Mouse (Mus musculus): ENCODE measurements around the gene Sp9.

The Sp9 gene

DNA sequence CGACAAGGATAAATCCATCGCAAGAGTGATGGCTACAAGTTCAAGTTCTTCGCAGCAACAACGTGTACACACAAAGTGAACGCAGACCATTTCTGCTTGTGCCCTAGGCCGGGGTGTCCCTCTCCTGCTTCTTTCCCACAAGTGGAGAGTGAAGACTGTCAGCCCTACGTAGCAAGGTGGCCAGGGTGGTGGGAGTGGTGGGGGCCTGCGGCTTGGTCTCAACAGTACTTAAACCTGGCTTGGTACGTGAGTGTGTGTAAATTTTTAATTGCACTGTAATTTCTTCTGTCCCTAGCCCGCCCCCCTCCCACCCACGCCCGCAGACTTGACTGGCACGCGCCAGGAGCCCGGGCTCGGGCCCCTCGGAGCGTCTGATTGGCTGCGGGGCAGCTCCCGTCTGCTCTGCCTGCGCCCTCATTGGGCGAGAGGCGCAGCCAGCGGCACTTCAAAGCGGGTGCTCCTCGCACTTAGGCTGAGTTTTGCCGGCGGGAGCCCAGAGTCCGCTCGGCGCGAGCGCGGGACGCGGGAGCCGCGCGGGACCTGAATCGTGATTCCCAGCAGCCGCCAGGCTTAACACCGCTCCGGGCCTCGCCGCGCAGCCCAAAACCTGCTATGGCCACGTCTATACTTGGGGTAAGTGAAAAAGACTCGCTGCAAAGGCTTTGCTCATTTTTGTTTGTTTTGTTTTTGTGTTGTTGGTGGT is at the start of gene Sp9:
Sp9 (plus strand) TSS at position 467 of the 703 bp plus-strand sequence.
- DNase-seq = peak; percentile 19 to 48

GRCm38 (mm10) chr2:73231081-73231480 is 40.6 kb upstream of the Sp9 start:
- DNase-seq = no peak

- no peak for DNase-seq
Measured at GRCm38 (mm10) chr2:73241299-73241698, 30.4 kb upstream of the Sp9 start.

GRCm38 (mm10) chr2:73248701-73249100 is 23.0 kb upstream of the Sp9 start:
- no peak for DNase-seq

- no peak for DNase-seq
Measured at GRCm38 (mm10) chr2:73263172-73263765, 8.5 kb upstream of the Sp9 start.

GRCm38 (mm10) chr2:73263794-73264610 is 7.7 kb upstream of the Sp9 start:
- DNase-seq = peak in 1 of 2 experiments; percentile 14

GRCm38 (mm10) chr2:73264611-73265195 is 7.0 kb upstream of the Sp9 start:
- DNase-seq = no peak

GRCm38 (mm10) chr2:73266011-73266410 is 5.7 kb upstream of the Sp9 start:
- DNase-seq = peak in 1 of 2 experiments; percentile 23

DNA sequence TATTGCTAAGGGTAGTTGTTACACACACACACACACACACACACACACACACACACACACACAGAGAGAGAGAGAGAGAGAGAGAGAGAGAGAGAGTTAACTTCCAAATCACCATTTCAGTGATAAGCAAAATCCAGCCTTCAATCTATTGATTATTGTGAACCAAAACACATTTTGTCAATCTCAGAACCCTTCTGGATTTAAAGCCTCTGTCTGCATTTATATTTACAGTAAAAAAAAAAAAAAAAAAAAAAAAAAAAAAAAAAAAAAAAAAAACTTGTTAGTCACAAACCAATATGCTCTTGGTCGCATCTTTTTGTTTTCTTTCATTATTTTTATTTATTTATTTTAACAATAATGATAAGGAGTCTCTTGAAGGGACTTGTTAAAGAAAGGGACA is 5.1 kb upstream of the Sp9 start:
- DNase-seq = no peak

DNA sequence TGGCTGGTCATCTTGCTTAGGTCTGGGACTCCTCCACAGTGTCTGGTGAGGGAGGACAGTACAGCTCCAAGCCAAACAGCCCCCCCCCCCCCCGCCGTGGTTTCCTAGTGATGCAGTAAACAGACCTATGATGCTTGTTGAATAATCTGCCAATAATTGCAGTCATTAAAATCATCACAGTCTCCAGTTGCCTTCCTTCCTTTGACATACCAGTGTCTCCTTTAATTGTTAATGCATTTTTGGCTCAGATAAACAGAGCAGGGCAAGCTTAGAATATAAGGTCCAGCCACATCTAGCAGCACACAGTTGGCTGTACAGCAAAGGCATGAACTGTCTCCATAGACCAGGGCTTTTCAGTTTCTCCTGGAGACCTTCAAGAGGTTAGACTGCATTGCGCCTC is 4.5 kb upstream of the Sp9 start:
- DNase-seq = no peak

DNA sequence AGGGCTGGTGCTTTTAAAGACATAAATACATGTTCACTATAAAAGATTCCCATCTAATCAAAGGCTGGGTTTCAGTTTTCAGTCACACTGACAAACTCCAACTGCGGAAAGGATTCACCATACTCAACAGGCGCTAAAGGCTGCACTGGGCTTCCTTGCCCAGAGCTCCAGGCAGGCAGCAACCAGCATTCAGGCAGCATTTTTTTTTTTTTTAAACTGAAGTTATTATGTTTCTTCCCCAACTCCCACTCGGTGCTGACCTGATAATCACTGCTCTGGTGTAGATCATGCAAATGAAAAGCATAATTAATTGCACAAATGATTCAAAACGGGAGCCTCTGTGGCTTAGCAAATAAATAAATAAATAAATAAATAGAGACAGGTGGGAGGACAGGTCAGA is 3.9 kb upstream of the Sp9 start:
- no peak for DNase-seq

DNA sequence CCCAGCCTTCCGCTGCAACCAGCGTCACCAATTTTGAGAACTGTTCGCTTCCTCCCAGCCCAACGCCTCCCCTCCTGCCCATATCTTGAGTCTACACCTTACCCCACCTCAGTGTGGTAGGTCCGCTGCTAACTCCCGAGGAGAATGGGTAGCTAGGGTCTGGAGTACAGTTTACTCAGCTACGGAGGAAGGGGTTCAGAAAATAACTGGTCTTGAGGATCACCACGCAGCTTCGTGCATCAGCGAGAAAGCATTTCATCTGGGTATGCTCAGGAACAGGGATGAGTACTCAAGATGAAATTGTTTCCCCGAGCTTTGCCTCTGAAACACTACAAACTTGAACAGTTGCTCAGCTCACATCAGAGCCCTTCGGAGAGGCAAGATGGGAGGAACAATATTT is 3.4 kb upstream of the Sp9 start:
- no peak for DNase-seq

- no peak for DNase-seq
Measured at GRCm38 (mm10) chr2:73268836-73269395, 2.8 kb upstream of the Sp9 start.

DNA sequence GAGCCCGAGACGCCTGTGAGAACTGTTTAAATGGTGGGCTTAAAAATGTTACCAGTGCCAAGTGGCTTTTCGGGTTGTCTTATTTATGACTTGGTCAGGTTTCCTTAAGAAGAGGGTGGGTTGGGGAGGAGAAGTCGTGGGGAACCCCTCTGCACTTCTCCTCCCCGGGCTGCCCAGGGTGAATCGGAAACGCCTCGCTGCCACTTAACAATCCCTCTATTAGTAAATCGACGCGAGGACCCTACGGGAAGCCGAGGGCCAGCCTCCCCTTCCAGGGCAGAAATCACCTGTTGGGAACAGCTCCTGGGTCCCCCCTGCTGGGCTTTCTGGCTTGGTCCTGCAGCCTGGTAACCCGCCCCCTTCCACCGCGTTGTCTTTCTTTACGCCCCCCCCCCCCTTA is 2.1 kb upstream of the Sp9 start:
- DNase-seq = peak in 1 of 2 experiments; percentile 24

DNA sequence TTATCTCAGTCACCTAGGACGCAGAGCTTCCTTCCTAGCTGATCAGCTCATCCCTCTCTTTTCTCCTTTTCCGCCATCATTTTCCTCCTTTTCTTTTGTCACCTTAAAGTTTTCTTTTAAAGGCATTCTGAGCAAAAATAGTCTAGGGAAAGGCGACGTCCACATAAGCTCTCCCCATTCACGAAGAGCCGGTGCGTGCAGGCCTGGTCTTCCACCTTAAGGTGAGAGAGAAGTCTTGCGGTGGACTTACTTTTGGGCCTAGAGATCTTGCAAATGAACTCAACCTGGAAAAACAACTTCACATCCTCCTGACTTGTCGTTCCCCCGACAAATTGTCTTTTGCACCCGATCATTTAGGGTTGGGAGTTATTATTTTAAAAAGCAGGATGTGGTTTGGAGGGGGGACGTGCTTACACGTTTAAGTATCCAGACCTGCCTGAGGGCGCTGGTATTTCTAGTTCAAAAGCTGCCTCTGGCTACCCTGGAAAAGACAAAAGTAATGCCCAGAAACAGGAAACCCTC is 1.6 kb upstream of the Sp9 start:
- no peak for DNase-seq

GRCm38 (mm10) chr2:73270593-73271458 is 899 bp upstream of the Sp9 start:
- DNase-seq = peak in 1 of 2 experiments; percentile 26

DNA sequence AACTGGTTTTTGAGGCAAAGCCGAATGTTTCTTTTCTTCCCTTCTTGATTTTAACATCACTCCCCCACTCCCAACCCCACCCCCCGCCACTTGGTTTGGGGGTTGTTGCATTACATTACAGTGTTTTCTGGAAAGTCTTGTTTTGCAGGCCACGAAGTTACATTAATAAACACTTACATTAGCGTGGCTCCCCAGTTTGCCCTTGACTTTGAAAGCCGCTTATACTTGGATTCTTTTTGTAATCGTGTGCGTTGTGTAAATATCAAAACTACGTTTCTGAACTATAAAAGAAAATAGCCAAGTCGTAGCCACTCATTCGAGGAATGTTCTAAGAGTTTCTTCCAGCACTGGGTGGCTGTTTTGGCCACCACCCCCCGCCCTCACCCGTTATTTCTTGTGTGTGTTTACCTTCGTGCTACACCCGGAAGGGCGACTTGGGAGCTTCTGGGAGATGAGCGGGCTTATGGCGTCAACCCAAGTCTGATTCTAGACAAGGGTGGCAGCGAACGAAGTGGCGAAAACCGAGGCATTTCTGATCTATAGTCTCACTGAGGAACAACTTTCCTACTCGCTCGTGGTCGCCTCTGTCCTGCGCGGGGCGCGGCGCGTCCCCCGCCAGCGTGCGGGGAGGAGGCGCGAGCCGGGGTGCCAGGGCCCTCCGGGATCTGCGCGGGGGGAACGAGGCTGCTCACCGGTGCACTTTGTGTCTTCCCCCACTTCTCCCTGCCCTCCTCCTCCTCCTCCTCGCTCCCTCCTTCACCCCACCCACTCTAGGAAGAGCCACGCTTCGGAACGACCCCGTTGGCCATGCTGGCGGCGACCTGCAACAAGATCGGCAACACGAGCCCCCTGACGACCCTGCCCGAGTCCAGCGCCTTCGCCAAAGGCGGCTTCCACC is 875 bp downstream of the Sp9 start:
- peak; percentile 36 to 46 for DNase-seq

DNA sequence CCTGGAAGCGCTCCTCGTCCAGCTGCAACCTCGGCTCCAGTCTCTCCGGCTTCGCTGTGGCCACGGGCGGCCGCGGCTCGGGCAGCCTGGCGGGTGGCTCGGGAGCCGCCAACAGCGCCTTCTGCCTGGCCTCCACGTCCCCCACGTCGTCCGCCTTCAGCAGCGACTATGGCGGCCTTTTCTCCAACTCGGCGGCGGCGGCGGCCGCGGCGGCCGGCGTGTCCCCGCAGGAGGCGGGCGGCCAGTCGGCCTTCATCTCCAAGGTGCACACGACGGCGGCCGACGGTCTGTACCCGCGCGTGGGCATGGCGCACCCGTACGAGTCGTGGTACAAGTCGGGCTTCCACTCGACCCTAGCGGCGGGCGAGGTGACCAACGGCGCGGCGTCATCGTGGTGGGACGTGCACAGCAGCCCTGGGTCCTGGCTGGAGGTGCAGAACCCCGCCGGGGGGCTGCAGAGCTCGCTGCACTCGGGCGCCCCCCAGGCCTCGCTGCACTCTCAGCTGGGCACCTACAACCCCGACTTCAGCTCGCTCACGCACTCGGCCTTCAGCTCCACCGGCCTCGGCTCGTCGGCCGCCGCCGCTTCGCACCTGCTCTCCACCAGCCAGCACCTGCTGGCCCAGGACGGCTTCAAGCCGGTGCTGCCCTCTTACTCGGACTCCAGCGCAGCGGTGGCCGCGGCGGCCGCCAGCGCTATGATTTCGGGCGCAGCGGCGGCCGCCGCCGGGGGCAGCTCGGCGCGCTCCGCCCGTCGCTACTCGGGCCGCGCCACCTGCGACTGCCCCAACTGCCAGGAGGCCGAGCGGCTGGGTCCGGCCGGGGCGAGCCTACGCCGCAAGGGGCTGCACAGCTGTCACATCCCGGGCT is 1.8 kb downstream of the Sp9 start:
- DNase-seq = peak in 1 of 2 experiments; percentile 22

GRCm38 (mm10) chr2:73274119-73274920 is 2.6 kb downstream of the Sp9 start:
- DNase-seq = peak; percentile 34 to 45

All from cerebellum, postnatal 14 days (tissue).